Mouse (Mus musculus) bone marrow macrophage, adult 2 months (primary cell): ENCODE results near the gene Rad51b. TPM values are rescaled to one million over a fixed set of nuclear protein-coding genes. Genes with fewer than 3 reads are reported as not detected.
"Not testable (repeated sequence)": the region's sequence is repeated elsewhere in the genome, so short reads cannot be mapped to it uniquely, and the experiment has no call there.

Experiments used
- H3K27ac ChIP-seq: 2 replicates; pipeline ENCODE4 v1.5.1; 2012; ENCODE audit warnings: low read depth, low read length; ENCODE audit not compliant: insufficient read depth
- H3K4me1 ChIP-seq: 2 replicates; pipeline ENCODE4 v1.6.1; 2012; ENCODE audit warnings: low read length; ENCODE audit not compliant: control insufficient read depth, insufficient read depth
- H3K4me3 ChIP-seq: 2 replicates; pipeline ENCODE4 v1.5.1; 2012; ENCODE audit warnings: mild to moderate bottlenecking, low read length, moderate library complexity; ENCODE audit not compliant: insufficient read depth
- CTCF ChIP-seq: IDR thresholded peaks from 2 replicates; pipeline ENCODE4 v1.5.1; 2012; ENCODE audit warnings: low read depth, mild to moderate bottlenecking, low read length, moderate library complexity
- POLR2A ChIP-seq: IDR thresholded peaks from 2 replicates; pipeline ENCODE4 v1.6.1; 2012; ENCODE audit warnings: mild to moderate bottlenecking, low read depth, low read length, borderline replicate concordance
- polyA plus RNA-seq: library from polyadenylated mRNA; stranded (reverse); fragments of >200 nt; gene quantifications from 2 replicates; pipeline ENCODE4 v1.2.4, GENCODE M21; 2012; ENCODE audit not compliant: missing spikeins, insufficient read depth, insufficient read length

The Rad51b gene
- polyA plus RNA-seq, 1 experiment, result 2.8 TPM

GRCm38 (mm10) chr12:79296126-79296816 lies 811 bp upstream of the Rad51b start, which contains the start of gene Zfyve26:
Gene Zfyve26, minus strand, starts transcription at chr12:79296304.
- TF ChIP-seq CTCF, result no peak
- 0 out of 2 replicates have a peak, but pooled peaks have one; percentile 53 for TF ChIP-seq POLR2A
- Histone ChIP-seq H3K27ac (peak within 1 kb of the TSS; percentile 81), H3K4me3 (peak within 1 kb of the TSS; percentile 86), H3K4me1 (peaks cover 12% of the 10 kb centered on the region)

DNA sequence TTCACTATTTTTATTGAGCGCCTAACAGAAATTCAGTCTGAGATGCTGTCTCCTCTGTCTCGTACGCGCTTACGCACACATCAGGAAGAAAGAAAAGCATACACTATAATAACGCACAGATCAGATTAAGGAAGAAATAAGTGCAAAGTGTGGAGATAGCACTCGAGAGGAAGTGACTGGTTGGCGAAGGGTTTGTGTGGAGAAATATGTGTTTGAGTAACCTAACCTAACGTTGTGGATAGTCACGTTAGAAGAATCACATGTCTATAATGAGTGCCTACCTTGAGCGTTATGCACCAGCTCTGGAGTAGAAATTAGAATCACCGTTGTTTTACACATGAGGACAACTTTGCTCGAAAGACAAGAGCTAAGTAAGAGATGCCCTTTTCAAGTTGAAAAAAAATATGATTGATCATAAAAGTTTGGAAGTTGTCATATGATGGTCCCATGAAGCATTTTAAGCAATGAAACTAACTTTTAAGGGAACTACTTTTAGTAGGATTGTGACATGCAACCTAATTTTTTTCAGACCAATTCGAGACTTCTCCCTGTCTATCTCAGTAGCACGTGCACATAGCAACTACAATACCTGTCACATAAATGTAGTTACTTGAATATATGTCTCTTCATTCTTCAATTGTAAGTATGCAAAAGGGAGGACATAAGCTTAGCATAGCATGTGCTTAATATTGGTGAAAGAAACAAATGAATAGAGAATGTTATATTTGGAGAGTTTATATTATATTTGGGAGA lies 978 bp downstream of the Rad51b start:
- Histone ChIP-seq H3K27ac (peak overlapping the region; percentile 59), H3K4me1 (peaks cover 9% of the 10 kb centered on the region), H3K4me3 (peak overlapping the region; percentile 86)
- no peak for TF ChIP-seq CTCF
- TF ChIP-seq POLR2A, result no peak

DNA sequence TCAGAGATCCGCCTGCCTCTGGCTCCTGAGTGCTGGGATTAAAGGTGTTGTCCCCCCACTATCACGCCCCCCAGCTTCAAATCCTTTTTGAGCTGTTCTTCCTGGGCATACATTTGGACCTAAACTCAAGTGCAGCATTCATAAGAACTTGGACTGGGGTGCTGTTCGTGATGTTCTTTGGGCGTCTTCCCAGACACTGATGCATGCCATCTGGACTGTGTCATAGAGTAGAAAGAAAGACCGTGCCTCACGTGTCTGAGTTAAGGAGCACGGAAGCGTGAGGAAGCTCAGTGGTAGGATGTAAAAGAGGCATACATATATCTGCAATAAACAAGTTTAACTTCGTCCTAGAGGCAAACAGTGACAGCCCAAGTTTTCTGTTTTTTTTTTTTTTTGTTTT lies 4.7 kb downstream of the Rad51b start:
- H3K27ac ChIP-seq, result no peak overlapping the region

GRCm38 (mm10) chr12:79305131-79305530 lies 8.0 kb downstream of the Rad51b start:
- Histone ChIP-seq H3K27ac (no peak overlapping the region), H3K4me1 (no peaks in the 10 kb centered on the region), H3K4me3 (no peak overlapping the region)
- no peak for TF ChIP-seq CTCF
- no peak for TF ChIP-seq POLR2A

More for the DNA sequence above, 4.7 kb downstream of the Rad51b start:
- Histone ChIP-seq H3K4me3 (no peak overlapping the region), H3K4me1 (no peaks in the 10 kb centered on the region)
- TF ChIP-seq CTCF, result no peak
- no peak for TF ChIP-seq POLR2A

GRCm38 (mm10) chr12:79306013-79306412 lies 8.9 kb downstream of the Rad51b start:
- no peak for TF ChIP-seq POLR2A
- TF ChIP-seq CTCF, result no peak
- no peak overlapping the region for H3K27ac ChIP-seq

GRCm38 (mm10) chr12:79313721-79314120 lies 16.6 kb downstream of the Rad51b start:
- H3K4me3 ChIP-seq, result no peak overlapping the region

More at GRCm38 (mm10) chr12:79306013-79306412, 8.9 kb downstream of the Rad51b start:
- Histone ChIP-seq H3K4me1 (no peaks in the 10 kb centered on the region), H3K4me3 (no peak overlapping the region)

GRCm38 (mm10) chr12:79317339-79317738 lies 20.3 kb downstream of the Rad51b start:
- Histone ChIP-seq H3K4me3 (no peak overlapping the region), H3K27ac (no peak overlapping the region), H3K4me1 (peaks cover 23% of the 10 kb centered on the region)
- no peak for TF ChIP-seq CTCF
- no peak for TF ChIP-seq POLR2A

More at GRCm38 (mm10) chr12:79313721-79314120, 16.6 kb downstream of the Rad51b start:
- no peak for TF ChIP-seq CTCF
- TF ChIP-seq POLR2A, result no peak
- Histone ChIP-seq H3K27ac (no peak overlapping the region), H3K4me1 (peaks cover 3% of the 10 kb centered on the region)

DNA sequence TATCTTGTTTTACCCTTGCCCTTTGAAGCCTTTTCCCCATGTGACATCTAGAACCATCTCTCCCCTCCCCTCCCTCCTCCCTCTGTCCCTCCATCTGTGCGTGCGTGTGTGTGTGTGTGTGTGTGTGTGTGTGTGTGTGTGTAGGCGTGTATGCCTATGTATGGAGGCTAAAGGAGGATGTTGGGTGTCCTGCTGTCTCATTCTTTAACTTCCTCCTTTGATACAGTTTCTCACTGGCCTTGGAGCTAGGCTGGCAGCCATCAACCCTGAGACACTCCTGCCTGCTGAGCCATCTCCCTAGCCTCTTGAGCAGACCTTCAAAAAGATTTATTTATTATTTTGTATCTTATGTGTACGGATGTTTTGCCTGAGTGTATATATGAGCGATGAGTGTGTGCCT lies 23.8 kb downstream of the Rad51b start:
- Histone ChIP-seq H3K4me3 (no peak overlapping the region), H3K27ac (peak overlapping the region; percentile 69), H3K4me1 (peaks cover 25% of the 10 kb centered on the region)
- TF ChIP-seq POLR2A (no peak), CTCF (no peak)

DNA sequence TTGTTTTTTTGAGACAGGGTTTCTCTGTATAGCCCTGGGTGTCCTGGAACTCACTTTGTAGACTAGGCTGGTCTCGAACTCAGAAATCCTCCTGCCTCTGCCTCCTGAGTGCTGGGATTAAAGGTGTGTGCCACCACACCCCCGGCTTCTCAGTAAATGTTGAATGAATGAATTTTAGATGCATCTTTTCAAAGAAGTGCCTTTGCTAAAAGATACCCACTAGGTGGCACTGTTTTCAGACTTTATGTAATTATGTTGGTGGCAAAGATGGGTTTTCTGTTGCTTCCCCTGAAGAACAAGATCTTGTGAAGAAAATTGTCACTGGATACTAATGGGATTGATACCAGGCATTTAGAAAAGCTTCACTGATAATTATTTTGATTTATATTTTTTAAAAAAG lies 25.5 kb downstream of the Rad51b start:
- H3K4me3 ChIP-seq, H3K27ac ChIP-seq: not testable (repeated sequence)
- 0 out of 2 replicates have a peak, but pooled peaks have one; percentile 10 for TF ChIP-seq CTCF
- peaks cover 25% of the 10 kb centered on the region for H3K4me1 ChIP-seq

GRCm38 (mm10) chr12:79326236-79326635 lies 29.2 kb downstream of the Rad51b start:
- H3K27ac ChIP-seq, result no peak overlapping the region
- peaks cover 6% of the 10 kb centered on the region for H3K4me1 ChIP-seq
- H3K4me3 ChIP-seq, result no peak overlapping the region
- TF ChIP-seq POLR2A (no peak), CTCF (no peak)

GRCm38 (mm10) chr12:79326745-79327144 lies 29.7 kb downstream of the Rad51b start:
- Histone ChIP-seq H3K4me1 (peaks cover 2% of the 10 kb centered on the region), H3K4me3 (no peak overlapping the region), H3K27ac (no peak overlapping the region)
- TF ChIP-seq CTCF, result no peak
- TF ChIP-seq POLR2A, result no peak
